In genomic region chr2:30753219-30753618, GRCm38 (mm10) we compare ENCODE assay signal across 7 mouse cellular contexts. TPM values are rescaled to one million over a fixed set of nuclear protein-coding genes. Genes with fewer than 3 reads are reported as not detected.
DNase-seq lines count a peak whose midpoint lies in the region; ATAC-seq and TF ChIP-seq lines count a peak whose summit lies in the region.

No protein-coding gene starts in this region.

- no peak for TF ChIP-seq CTCF in intestine, postnatal 0 days (IDR thresholded peaks at IDR 0.05; ENCODE audit: low read depth)
- TF ChIP-seq CTCF in lung, adult 2 months (IDR thresholded peaks at IDR 0.05; ENCODE audit: insufficient read depth, low read length): no peak

- no peak overlapping the region for H3K4me3 ChIP-seq in intestine, postnatal 0 days (ENCODE audit: low read depth, low read length)
- no peak overlapping the region for H3K4me3 ChIP-seq in lung, adult 2 months (replicated peaks; ENCODE audit: extremely low read depth, low read depth, low read length)

- H3K27ac ChIP-seq in intestine, postnatal 0 days (ENCODE audit: low read depth, low read length): no peak overlapping the region

- H3K27me3 ChIP-seq in intestine, postnatal 0 days (replicated peaks; ENCODE audit: control insufficient read depth, insufficient read depth, low read length): no peaks in the 10 kb centered on the region

- H3K4me1 ChIP-seq in intestine, postnatal 0 days (replicated peaks; ENCODE audit: control insufficient read depth, insufficient read depth, low read length): peaks cover 5% of the 10 kb centered on the region; the same call in 1 of the 2 replicates
- peaks cover 10% of the 10 kb centered on the region for H3K4me1 ChIP-seq in lung, adult 2 months (ENCODE audit: control insufficient read depth, insufficient read depth, low read length)

- no peaks in the 10 kb centered on the region for H3K9me3 ChIP-seq in intestine, postnatal 0 days (ENCODE audit: control insufficient read depth)

- H3K36me3 ChIP-seq in intestine, postnatal 0 days (ENCODE audit: control insufficient read depth, insufficient read depth): no peaks in the 10 kb centered on the region

- WGBS in intestine, postnatal 0 days: 19% methylated on average over 18 of the region's 18 CpGs
- 26% methylated on average over 18 of the region's 18 CpGs for WGBS in lung, adult 2 months

- 0 out of 2 replicates have a peak overlapping the region, but pooled peaks have one; percentile 3 for H3K4me2 ChIP-seq in intestine, postnatal 0 days (replicated peaks; ENCODE audit: low read depth)

- H3K9ac ChIP-seq in intestine, postnatal 0 days (ENCODE audit: low read depth, low read length): no peak overlapping the region

- TF ChIP-seq POLR2A in lung, adult 2 months (IDR thresholded peaks at IDR 0.05; ENCODE audit: borderline replicate concordance, extremely low read depth, low read depth, low read length): peak; percentile 40; the same call in 1 of the 2 replicates

- peak; percentile 84 for DNase-seq in MN1 (ENCODE audit: low spot score)
- DNase-seq in adrenal gland, adult 18-20 months (ENCODE audit: low spot score in 2 of 2): peak; percentile 71 to 73
- peak; percentile 45 for DNase-seq in gastrocnemius, postnatal 10 days
- peak; percentile 79 for DNase-seq in lung, adult 2 months
- DNase-seq in frontal cortex, adult 2 months (ENCODE audit: extremely low spot score in 1 of 2, low spot score in 1 of 2): no peak
- DNase-seq in right cerebral cortex, postnatal 25 days: no peak

- ATAC-seq in intestine, postnatal 0 days: 0 out of 2 replicates have a peak, but pooled peaks have one; percentile 48

RNA-seq across cellular contexts. Expression of gene 1700001O22Rik, which starts 50.2 kb away (rescaled TPM):
- total RNA-seq in adrenal gland, adult 18-20 months (2021): 1 to 10 TPM; 2.1 to 2.8 TPM
- total RNA-seq in gastrocnemius, postnatal 10 days (2021): 1 to 10 TPM in 1 of 2 experiments, under 1 TPM in 1; 0.33 to 1.1 TPM
- 0.58 and 0.60 TPM in 2 replicates for polyA plus RNA-seq in intestine, postnatal 0 days (2015; fragmentation: Nextera tagmentation; extraction: Ambion mirVana)
- polyA plus RNA-seq in lung, adult 2 months (2012; rRNA removed): 1.8 and 2.2 TPM in 2 replicates
- polyA plus RNA-seq in frontal cortex, adult 2 months (2012; rRNA removed): 10.8 and 12.3 TPM in 2 replicates

RNA-seq across cellular contexts. Expression of gene Ntmt1, which starts 54.4 kb away (rescaled TPM):
- total RNA-seq in adrenal gland, adult 18-20 months (2021): 10 to 100 TPM; 35.2 to 42.8 TPM
- total RNA-seq in gastrocnemius, postnatal 10 days (2021): 10 to 100 TPM; 20.1 to 22.8 TPM
- 45.3 and 50.5 TPM in 2 replicates for polyA plus RNA-seq in intestine, postnatal 0 days (2015; fragmentation: Nextera tagmentation; extraction: Ambion mirVana)
- polyA plus RNA-seq in lung, adult 2 months (2012; rRNA removed): 20.2 and 23.4 TPM in 2 replicates
- polyA plus RNA-seq in frontal cortex, adult 2 months (2012; rRNA removed): 40.5 and 48.8 TPM in 2 replicates

Comparison
In these comparisons a context has a peak if more than half of its experiments do, and no peak if none do; other contexts are left out.
1. DNase-seq: peak in MN1 (single experiment), adrenal gland, adult 18-20 months (2 of 2), gastrocnemius, postnatal 10 days (single experiment) and lung, adult 2 months (single experiment); none in frontal cortex, adult 2 months (0 of 2) and right cerebral cortex, postnatal 25 days (single experiment).